Mouse (Mus musculus) midbrain, embryonic 12.5 days (tissue): ENCODE data around the gene Zfp346. TPM values are rescaled to one million over a fixed set of nuclear protein-coding genes. Genes with fewer than 3 reads are reported as not detected.

Source experiments
- ATAC-seq: fragments of 200-750 bp; cut with Nextera tagmentation; 2 replicates; pipeline ENCODE4 v1.8.0; 2017; ENCODE audit warnings: low read depth, moderate TSS enrichment, moderate library complexity; ENCODE audit not compliant: low FRiP score
- H3K27ac ChIP-seq: fragments of 300-500 bp; sonication (generic); replicated peaks from 2 replicates; pipeline ENCODE4 v1.5.1; 2016; ENCODE audit warnings: mild to moderate bottlenecking
- H3K27me3 ChIP-seq: fragments of 300-500 bp; sonication (generic); 2 replicates; pipeline ENCODE4 v1.6.1; 2016; ENCODE audit warnings: mild to moderate bottlenecking
- H3K36me3 ChIP-seq: fragments of 300-500 bp; sonication (generic); 2 replicates; pipeline ENCODE4 v1.6.1; 2016
- H3K4me1 ChIP-seq: fragments of 300-500 bp; sonication (generic); 2 replicates; pipeline ENCODE4 v1.6.1; 2016
- H3K4me2 ChIP-seq: fragments of 300-500 bp; sonication (generic); replicated peaks from 2 replicates; pipeline ENCODE4 v1.6.1; 2016; ENCODE audit warnings: mild to moderate bottlenecking, moderate library complexity
- H3K4me3 ChIP-seq: fragments of 300-500 bp; sonication (generic); 2 replicates; pipeline ENCODE4 v1.5.1; 2016; ENCODE audit warnings: mild to moderate bottlenecking
- H3K9ac ChIP-seq: fragments of 300-500 bp; sonication (generic); replicated peaks from 2 replicates; pipeline ENCODE4 v1.6.1; 2016; ENCODE audit warnings: mild to moderate bottlenecking, moderate library complexity
- H3K9me3 ChIP-seq: fragments of 300-500 bp; sonication (generic); 2 replicates; pipeline ENCODE4 v1.6.1; 2016; ENCODE audit warnings: mild to moderate bottlenecking
- WGBS: fragments of 180-500 bp; shearing (Covaris S2); methylation state at CpG from one replicate; pipeline ENCODE4 v1.1.7; 2016; 5-methylcytosine and 5-hydroxymethylcytosine counted together
- polyA plus RNA-seq: library from polyadenylated mRNA; unstranded; fragments of >200 nt; fragmentation: Nextera tagmentation; extraction: Ambion mirVana; gene quantifications from 2 replicates; pipeline ENCODE4 v1.2.1, GENCODE M21; 2016

Gene Zfp346
- polyA plus RNA-seq, 1 experiment from 2014 or later: 24.1 TPM

GRCm38 (mm10) chr13:55162365-55162764, 57.3 kb downstream of the Zfp346 start:
- WGBS: 65% methylated on average over 7 of the region's 7 CpGs

GRCm38 (mm10) chr13:55163553-55163952, 58.4 kb downstream of the Zfp346 start:
- no peak for ATAC-seq
- 57% methylated on average over 5 of the region's 5 CpGs for WGBS
- no peak overlapping the region for H3K4me2 ChIP-seq
- H3K4me1 ChIP-seq: peaks cover 2% of the 10 kb centered on the region; the same call in 1 of the 2 replicates
- no peaks in the 10 kb centered on the region for H3K36me3 ChIP-seq
- H3K4me3 ChIP-seq: no peak overlapping the region
- no peak overlapping the region for H3K27ac ChIP-seq
- no peaks in the 10 kb centered on the region for H3K9me3 ChIP-seq
- H3K27me3 ChIP-seq: no peaks in the 10 kb centered on the region
- no peak overlapping the region for H3K9ac ChIP-seq

More at GRCm38 (mm10) chr13:55162365-55162764, 57.3 kb downstream of the Zfp346 start:
- H3K4me2 ChIP-seq: no peak overlapping the region
- no peaks in the 10 kb centered on the region for H3K27me3 ChIP-seq
- H3K9ac ChIP-seq: no peak overlapping the region
- H3K9me3 ChIP-seq: no peaks in the 10 kb centered on the region
- H3K36me3 ChIP-seq: no peaks in the 10 kb centered on the region
- H3K4me1 ChIP-seq: no peaks in the 10 kb centered on the region
- no peak overlapping the region for H3K27ac ChIP-seq
- no peak for ATAC-seq
- no peak overlapping the region for H3K4me3 ChIP-seq

GRCm38 (mm10) chr13:55165831-55166339, 60.8 kb downstream of the Zfp346 start:
- Histone ChIP-seq H3K4me3 (no peak overlapping the region), H3K9ac (no peak overlapping the region), H3K9me3 (no peaks in the 10 kb centered on the region), H3K27me3 (no peaks in the 10 kb centered on the region), H3K4me2 (no peak overlapping the region), H3K36me3 (no peaks in the 10 kb centered on the region), H3K27ac (no peak overlapping the region), H3K4me1 (peaks cover 11% of the 10 kb centered on the region; the same call in 1 of the 2 replicates)
- 91% methylated on average over 16 of the region's 16 CpGs for WGBS
- no peak for ATAC-seq

GRCm38 (mm10) chr13:55166806-55167725, 62.0 kb downstream of the Zfp346 start:
- no peak overlapping the region for H3K4me3 ChIP-seq

GRCm38 (mm10) chr13:55167798-55168197, 62.7 kb downstream of the Zfp346 start:
- no peak for ATAC-seq
- 82% methylated on average over 11 of the region's 11 CpGs for WGBS
- Histone ChIP-seq H3K27me3 (no peaks in the 10 kb centered on the region), H3K4me2 (no peak overlapping the region), H3K36me3 (no peaks in the 10 kb centered on the region), H3K9me3 (no peaks in the 10 kb centered on the region), H3K4me1 (peaks cover 25% of the 10 kb centered on the region), H3K9ac (no peak overlapping the region), H3K27ac (no peak overlapping the region), H3K4me3 (no peak overlapping the region)

More at GRCm38 (mm10) chr13:55166806-55167725, 62.0 kb downstream of the Zfp346 start:
- Histone ChIP-seq H3K9me3 (no peaks in the 10 kb centered on the region), H3K4me2 (no peak overlapping the region), H3K4me1 (peaks cover 22% of the 10 kb centered on the region), H3K27ac (no peak overlapping the region), H3K9ac (no peak overlapping the region), H3K36me3 (no peaks in the 10 kb centered on the region), H3K27me3 (no peaks in the 10 kb centered on the region)
- ATAC-seq: no peak
- 89% methylated on average over 32 of the region's 32 CpGs for WGBS

GRCm38 (mm10) chr13:55168255-55168654, 63.1 kb downstream of the Zfp346 start:
- H3K36me3 ChIP-seq: no peaks in the 10 kb centered on the region
- H3K4me1 ChIP-seq: peaks cover 25% of the 10 kb centered on the region
- no peaks in the 10 kb centered on the region for H3K27me3 ChIP-seq
- no peak overlapping the region for H3K4me3 ChIP-seq
- no peak for ATAC-seq
- 98% methylated on average over 5 of the region's 5 CpGs for WGBS
- no peak overlapping the region for H3K4me2 ChIP-seq
- 0 out of 2 replicates have a peak overlapping the region, but pooled peaks have one; percentile 27 for H3K27ac ChIP-seq
- no peak overlapping the region for H3K9ac ChIP-seq
- H3K9me3 ChIP-seq: no peaks in the 10 kb centered on the region

- Histone ChIP-seq H3K9ac (no peak overlapping the region), H3K4me1 (peaks cover 25% of the 10 kb centered on the region), H3K4me3 (no peak overlapping the region), H3K36me3 (no peaks in the 10 kb centered on the region), H3K4me2 (no peak overlapping the region), H3K27ac (peak overlapping the region; percentile 27; the same call in 1 of the 2 replicates), H3K9me3 (no peaks in the 10 kb centered on the region), H3K27me3 (no peaks in the 10 kb centered on the region)
- WGBS: 50% methylated on average over 13 of the region's 13 CpGs
- peak; percentile 67 for ATAC-seq
These were observed 63.9 kb downstream of the Zfp346 start for GRCm38 (mm10) chr13:55168958-55169369.

GRCm38 (mm10) chr13:55171517-55172335, 66.6 kb downstream of the Zfp346 start:
- Histone ChIP-seq H3K36me3 (no peaks in the 10 kb centered on the region), H3K9ac (peak overlapping the region; percentile 39), H3K4me2 (peak overlapping the region; percentile 37), H3K27ac (peak overlapping the region; percentile 82), H3K9me3 (no peaks in the 10 kb centered on the region), H3K27me3 (no peaks in the 10 kb centered on the region), H3K4me3 (peak overlapping the region; percentile 9; the same call in 1 of the 2 replicates), H3K4me1 (peaks cover 25% of the 10 kb centered on the region)
- 17% methylated on average over 26 of the region's 26 CpGs for WGBS
- ATAC-seq: peak; percentile 69

GRCm38 (mm10) chr13:55172336-55172770, 67.2 kb downstream of the Zfp346 start:
- WGBS: 42% methylated on average over 7 of the region's 7 CpGs
- ATAC-seq: 0 out of 2 replicates have a peak, but pooled peaks have one; percentile 5
- H3K4me3 ChIP-seq: no peak overlapping the region
- no peaks in the 10 kb centered on the region for H3K36me3 ChIP-seq
- peak overlapping the region; percentile 37 for H3K4me2 ChIP-seq
- H3K27me3 ChIP-seq: no peaks in the 10 kb centered on the region
- no peak overlapping the region for H3K9ac ChIP-seq
- H3K9me3 ChIP-seq: no peaks in the 10 kb centered on the region
- peak overlapping the region; percentile 82; the same call in 1 of the 2 replicates for H3K27ac ChIP-seq
- peaks cover 25% of the 10 kb centered on the region for H3K4me1 ChIP-seq

GRCm38 (mm10) chr13:55174347-55174746, 69.2 kb downstream of the Zfp346 start:
- Histone ChIP-seq H3K9ac (no peak overlapping the region), H3K36me3 (no peaks in the 10 kb centered on the region), H3K9me3 (no peaks in the 10 kb centered on the region), H3K4me1 (peaks cover 15% of the 10 kb centered on the region), H3K27me3 (no peaks in the 10 kb centered on the region), H3K27ac (no peak overlapping the region), H3K4me3 (no peak overlapping the region), H3K4me2 (no peak overlapping the region)
- no peak for ATAC-seq
- 70% methylated on average over 11 of the region's 11 CpGs for WGBS

GRCm38 (mm10) chr13:55176265-55176664, 71.2 kb downstream of the Zfp346 start:
- Histone ChIP-seq H3K9ac (no peak overlapping the region), H3K9me3 (no peaks in the 10 kb centered on the region), H3K27me3 (no peaks in the 10 kb centered on the region), H3K4me1 (peaks cover 11% of the 10 kb centered on the region), H3K4me3 (no peak overlapping the region), H3K36me3 (no peaks in the 10 kb centered on the region), H3K27ac (no peak overlapping the region), H3K4me2 (no peak overlapping the region)
- ATAC-seq: no peak
- WGBS: 94% methylated on average over 6 of the region's 6 CpGs
